Mouse (Mus musculus) forebrain, embryonic 16.5 days (tissue): ENCODE data around the gene Nlrp6. TPM values are rescaled to one million over a fixed set of nuclear protein-coding genes. Genes with fewer than 3 reads are reported as not detected.
"Not testable (repeated sequence)": the region's sequence is repeated elsewhere in the genome, so short reads cannot be mapped to it uniquely, and the experiment has no call there.

Source experiments
- ATAC-seq: fragments of 200-750 bp; cut with Nextera tagmentation; 2 replicates; pipeline ENCODE4 v1.8.0; 2017; ENCODE audit warnings: mild to moderate bottlenecking, moderate library complexity
- H3K27ac ChIP-seq: fragments of 300-500 bp; sonication (generic); 2 replicates; pipeline ENCODE4 v1.5.1; 2014; ENCODE audit warnings: low read length, control low read depth
- H3K27me3 ChIP-seq: fragments of 300-500 bp; sonication (generic); replicated peaks from 2 replicates; pipeline ENCODE4 v1.6.1; 2014; ENCODE audit warnings: low read length; ENCODE audit not compliant: control insufficient read depth, insufficient read depth
- H3K36me3 ChIP-seq: fragments of 300-500 bp; sonication (generic); 2 replicates; pipeline ENCODE4 v1.6.1; 2014; ENCODE audit not compliant: control insufficient read depth, insufficient read depth
- H3K4me1 ChIP-seq: fragments of 300-500 bp; sonication (generic); replicated peaks from 2 replicates; pipeline ENCODE4 v1.6.1; 2014; ENCODE audit warnings: low read length; ENCODE audit not compliant: control insufficient read depth, insufficient read depth
- H3K4me2 ChIP-seq: fragments of 300-500 bp; sonication (generic); 2 replicates; pipeline ENCODE4 v1.6.1; 2014; ENCODE audit warnings: mild to moderate bottlenecking, low read length, control low read depth
- H3K4me3 ChIP-seq: fragments of 300-500 bp; sonication (generic); replicated peaks from 2 replicates; pipeline ENCODE4 v1.5.1; 2014; ENCODE audit warnings: mild to moderate bottlenecking, low read length, control low read depth
- H3K9ac ChIP-seq: fragments of 300-500 bp; sonication (generic); replicated peaks from 2 replicates; pipeline ENCODE4 v1.6.1; 2014; ENCODE audit warnings: low read depth, low read length, control low read depth
- H3K9me3 ChIP-seq: fragments of 300-500 bp; sonication (generic); 2 replicates; pipeline ENCODE4 v1.6.1; 2016; ENCODE audit warnings: low read length; ENCODE audit not compliant: control insufficient read depth
- WGBS: fragments of 180-500 bp; shearing (Covaris S2); extraction: QIAGEN DNeasy Blood & Tissue Kit; methylation state at CpG from one replicate; pipeline ENCODE4 v1.1.7; 2014; 5-methylcytosine and 5-hydroxymethylcytosine counted together
- polyA plus RNA-seq: library from polyadenylated mRNA; unstranded; fragments of >200 nt; fragmentation: Nextera tagmentation; extraction: Ambion mirVana; gene quantifications from 2 replicates; pipeline ENCODE4 v1.2.1, GENCODE M21; 2015

The Nlrp6 gene
- polyA plus RNA-seq, 1 experiment from 2014 or later = 0.68 TPM

DNA sequence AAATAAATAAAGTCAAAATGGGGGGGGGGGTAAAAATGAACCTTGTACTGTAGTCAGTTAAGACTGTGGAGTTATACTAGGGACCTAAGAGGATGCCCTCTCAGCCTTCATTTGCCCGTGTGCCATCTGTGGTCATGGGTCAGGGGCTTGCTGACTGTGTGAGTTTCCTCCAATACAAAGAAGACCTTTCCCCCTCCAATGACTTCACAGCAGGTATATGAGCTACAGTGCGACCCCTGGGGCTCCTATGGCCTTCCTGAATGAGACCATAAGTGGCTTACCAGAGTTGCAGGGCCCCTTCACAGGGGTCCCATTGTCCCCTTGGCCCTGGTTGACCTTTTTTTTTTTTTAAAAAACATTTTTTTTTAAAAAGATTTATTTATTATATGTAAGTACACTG lies 40.7 kb downstream of the Nlrp6 start:
- Histone ChIP-seq H3K27me3 (peaks cover 2% of the 10 kb centered on the region; the same call in 1 of the 2 replicates), H3K27ac (no peak overlapping the region), H3K4me3 (no peak overlapping the region), H3K4me2 (no peak overlapping the region), H3K9ac (no peak overlapping the region), H3K4me1 (peaks cover 2% of the 10 kb centered on the region; the same call in 1 of the 2 replicates), H3K36me3 (no peaks in the 10 kb centered on the region), H3K9me3 (no peaks in the 10 kb centered on the region)
- ATAC-seq = no peak
- WGBS = 57% methylated on average over 2 of the region's 2 CpGs

DNA sequence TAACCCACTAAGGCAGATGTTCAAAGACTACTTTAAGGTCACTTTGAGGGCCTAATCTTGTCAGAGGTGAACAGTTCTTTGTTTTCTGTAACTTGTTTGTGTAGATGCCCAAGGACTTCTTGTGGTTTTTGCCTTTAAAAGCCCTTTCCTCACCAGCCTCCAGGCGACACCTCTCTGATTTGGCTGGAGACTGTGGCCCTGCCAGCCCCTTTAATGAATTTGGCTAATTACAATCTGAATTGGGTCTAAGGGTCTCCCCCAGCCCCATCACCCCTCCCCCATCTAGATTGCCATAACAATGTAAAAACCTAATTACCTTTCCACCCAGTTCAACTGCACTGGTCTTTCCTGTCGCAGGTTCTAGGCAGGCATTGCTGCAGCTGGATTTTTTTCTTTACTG lies 42.0 kb downstream of the Nlrp6 start:
- WGBS = 20% methylated on average over 2 of the region's 2 CpGs
- Histone ChIP-seq H3K4me2 (no peak overlapping the region), H3K4me1 (peaks cover 2% of the 10 kb centered on the region; the same call in 1 of the 2 replicates), H3K36me3 (no peaks in the 10 kb centered on the region), H3K9me3 (no peaks in the 10 kb centered on the region), H3K27me3 (peaks cover 2% of the 10 kb centered on the region; the same call in 1 of the 2 replicates), H3K27ac (no peak overlapping the region), H3K4me3 (no peak overlapping the region), H3K9ac (no peak overlapping the region)
- no peak for ATAC-seq

DNA sequence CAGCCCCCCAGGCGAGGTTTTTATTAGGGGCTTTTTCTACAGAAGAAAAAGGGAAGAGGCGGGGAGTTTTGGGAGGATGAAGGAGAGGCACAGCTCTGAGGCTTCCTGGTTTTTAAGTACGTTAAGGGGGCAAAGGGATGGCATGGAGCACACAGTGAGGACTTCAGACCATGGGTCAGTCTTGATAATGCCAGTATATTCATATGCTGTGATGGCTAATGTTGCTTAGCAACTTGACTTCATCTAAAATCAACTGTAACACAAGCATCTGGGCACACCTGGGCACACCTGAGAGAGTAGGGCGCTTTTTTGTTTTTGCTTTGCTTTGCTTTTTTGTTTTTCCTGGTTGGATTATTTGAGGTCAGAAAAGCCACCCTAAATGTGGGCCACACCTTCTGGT lies 46.2 kb downstream of the Nlrp6 start, which contains the start of gene Ifitm1:
Gene Ifitm1, plus strand, starts transcription at position 301 of the 400 bp plus-strand sequence.
- H3K9me3 ChIP-seq = no peaks in the 10 kb centered on the region
- no peak within 1 kb of the TSS for H3K9ac ChIP-seq
- H3K4me2 ChIP-seq = no peak within 1 kb of the TSS
- no peak for ATAC-seq
- no peaks in the 10 kb centered on the region; the same call in 1 of the 2 replicates for H3K27me3 ChIP-seq
- no peaks in the 10 kb centered on the region for H3K4me1 ChIP-seq
- H3K4me3 ChIP-seq = no peak within 1 kb of the TSS
- H3K27ac ChIP-seq = no peak within 1 kb of the TSS
- WGBS = 84% methylated on average over 4 of the region's 4 CpGs
- H3K36me3 ChIP-seq = no peaks in the 10 kb centered on the region

DNA sequence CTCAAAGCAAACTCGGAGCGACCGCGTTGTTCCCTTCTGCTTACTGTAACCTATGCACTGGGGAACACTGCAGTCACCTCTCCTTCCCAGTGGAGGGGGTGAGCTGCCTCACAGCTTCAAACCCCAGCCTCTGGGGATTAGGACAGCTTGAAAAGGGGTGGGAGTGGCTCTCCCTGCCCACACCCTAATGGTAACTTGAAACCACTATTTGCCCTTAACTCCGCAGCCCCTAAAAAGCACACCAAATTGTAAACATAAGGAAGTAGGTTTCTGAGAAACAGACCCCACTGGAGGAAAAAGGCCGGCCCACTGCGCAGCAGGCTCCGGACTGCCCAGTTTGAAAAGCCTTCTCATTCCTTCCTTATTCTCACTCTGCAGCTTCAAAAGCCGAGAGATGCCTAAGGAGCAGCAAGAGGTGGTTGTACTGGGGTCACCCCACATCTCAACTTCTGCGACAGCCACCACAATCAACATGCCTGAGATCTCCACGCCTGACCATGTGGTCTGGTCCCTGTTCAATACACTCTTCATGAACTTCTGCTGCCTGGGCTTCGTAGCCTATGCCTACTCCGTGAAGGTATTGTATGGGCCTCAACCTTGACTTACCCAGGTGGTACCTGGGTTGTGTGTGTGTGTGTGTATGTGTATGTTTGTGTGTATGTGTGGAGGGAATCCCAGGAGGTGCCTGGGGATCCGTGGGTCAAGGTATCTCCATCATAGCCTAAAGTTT lies 47.3 kb downstream of the Nlrp6 start:
- no peaks in the 10 kb centered on the region for H3K4me1 ChIP-seq
- no peak overlapping the region for H3K4me2 ChIP-seq
- H3K4me3 ChIP-seq = no peak overlapping the region
- no peak overlapping the region for H3K27ac ChIP-seq
- H3K9ac ChIP-seq = no peak overlapping the region
- whole genome bisulfite sequencing = 11% methylated on average over 14 of the region's 14 CpGs
- no peaks in the 10 kb centered on the region; the same call in 1 of the 2 replicates for H3K27me3 ChIP-seq
- no peak for ATAC-seq
- H3K36me3 ChIP-seq = no peaks in the 10 kb centered on the region
- no peaks in the 10 kb centered on the region for H3K9me3 ChIP-seq

DNA sequence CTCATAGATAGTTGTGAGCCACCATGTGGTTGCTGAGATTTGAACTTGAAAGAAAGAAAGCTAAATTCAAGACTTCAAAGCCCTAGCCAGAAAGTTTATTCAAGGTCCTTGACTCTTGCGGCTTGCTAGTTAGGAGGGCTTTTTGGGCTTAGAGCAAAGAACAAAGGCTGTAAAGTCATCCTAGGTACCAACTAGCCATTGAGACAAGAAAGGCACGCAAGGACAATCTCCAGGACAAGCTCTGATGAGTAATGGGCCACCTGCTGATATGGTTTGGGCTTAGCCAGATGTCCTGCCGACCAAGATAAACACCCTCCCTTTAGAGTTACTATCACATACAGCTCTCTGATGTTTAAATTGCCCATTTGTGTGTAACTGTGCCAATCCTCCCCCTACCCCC lies 48.0 kb downstream of the Nlrp6 start:
- not testable (repeated sequence) for H3K9me3 ChIP-seq, H3K4me3 ChIP-seq, H3K4me1 ChIP-seq, H3K9ac ChIP-seq, H3K27me3 ChIP-seq, H3K4me2 ChIP-seq, H3K36me3 ChIP-seq, H3K27ac ChIP-seq, ATAC-seq
- WGBS = 25% methylated on average over 3 of the region's 3 CpGs

DNA sequence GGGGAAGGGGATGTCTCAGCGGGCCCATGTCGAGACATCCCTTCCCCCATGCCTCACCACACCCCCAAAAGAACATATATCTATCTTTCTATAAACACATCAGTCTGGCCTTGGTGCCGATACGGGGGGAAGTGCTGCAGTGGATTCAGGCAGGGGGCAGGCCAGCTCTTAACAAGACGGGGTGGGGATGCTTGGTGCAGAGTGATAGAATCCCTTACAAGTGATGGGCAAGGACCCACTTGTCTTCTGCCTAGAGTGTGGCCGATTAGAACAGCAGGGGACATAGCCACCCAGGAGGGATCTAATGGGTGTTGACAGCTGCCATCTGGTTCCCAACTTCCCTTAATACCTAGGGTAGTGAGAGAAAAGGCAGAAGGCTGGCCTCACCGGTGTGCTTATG lies 50.2 kb downstream of the Nlrp6 start:
- Histone ChIP-seq H3K4me1 (no peaks in the 10 kb centered on the region), H3K4me2 (no peak overlapping the region), H3K27ac (no peak overlapping the region), H3K4me3 (no peak overlapping the region), H3K9ac (no peak overlapping the region), H3K36me3 (no peaks in the 10 kb centered on the region), H3K27me3 (no peaks in the 10 kb centered on the region), H3K9me3 (no peaks in the 10 kb centered on the region)
- WGBS = 54% methylated on average over 7 of the region's 7 CpGs
- ATAC-seq = no peak

DNA sequence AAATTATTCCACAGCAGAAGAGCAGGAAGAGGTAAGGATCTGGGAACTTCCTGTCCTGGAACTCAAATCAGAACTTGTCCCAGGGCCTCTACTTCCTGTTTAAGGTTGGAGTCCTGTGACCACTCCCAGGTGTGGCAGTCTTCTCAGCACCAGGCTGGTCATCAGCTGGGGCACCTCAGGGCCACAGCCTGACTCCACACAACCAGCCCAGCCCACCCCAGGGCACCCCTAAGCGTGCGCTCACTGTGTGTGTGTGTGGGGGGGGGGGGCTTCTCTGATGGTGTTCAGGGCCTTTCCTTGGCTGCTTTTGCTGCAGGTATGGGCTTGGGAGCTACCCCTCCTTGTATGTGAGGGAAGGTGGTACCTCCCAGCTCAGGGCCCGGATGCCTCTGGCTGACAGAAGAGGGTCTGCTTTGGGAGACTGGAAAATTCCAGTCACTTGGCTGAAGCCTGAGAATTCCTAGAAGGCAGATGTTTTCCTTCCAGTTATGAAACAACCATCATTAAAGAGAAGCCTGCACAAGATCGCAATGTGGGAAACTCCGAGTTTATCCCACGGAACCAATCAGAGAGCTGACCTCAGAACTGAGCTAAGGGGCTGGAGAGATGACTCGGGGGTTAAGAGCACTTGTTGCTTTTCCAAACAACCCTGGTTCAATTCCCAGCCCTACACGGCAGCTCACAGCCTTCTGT lies 50.9 kb downstream of the Nlrp6 start:
- WGBS = 84% methylated on average over 8 of the region's 8 CpGs
- H3K36me3 ChIP-seq = no peaks in the 10 kb centered on the region
- ATAC-seq = no peak

DNA sequence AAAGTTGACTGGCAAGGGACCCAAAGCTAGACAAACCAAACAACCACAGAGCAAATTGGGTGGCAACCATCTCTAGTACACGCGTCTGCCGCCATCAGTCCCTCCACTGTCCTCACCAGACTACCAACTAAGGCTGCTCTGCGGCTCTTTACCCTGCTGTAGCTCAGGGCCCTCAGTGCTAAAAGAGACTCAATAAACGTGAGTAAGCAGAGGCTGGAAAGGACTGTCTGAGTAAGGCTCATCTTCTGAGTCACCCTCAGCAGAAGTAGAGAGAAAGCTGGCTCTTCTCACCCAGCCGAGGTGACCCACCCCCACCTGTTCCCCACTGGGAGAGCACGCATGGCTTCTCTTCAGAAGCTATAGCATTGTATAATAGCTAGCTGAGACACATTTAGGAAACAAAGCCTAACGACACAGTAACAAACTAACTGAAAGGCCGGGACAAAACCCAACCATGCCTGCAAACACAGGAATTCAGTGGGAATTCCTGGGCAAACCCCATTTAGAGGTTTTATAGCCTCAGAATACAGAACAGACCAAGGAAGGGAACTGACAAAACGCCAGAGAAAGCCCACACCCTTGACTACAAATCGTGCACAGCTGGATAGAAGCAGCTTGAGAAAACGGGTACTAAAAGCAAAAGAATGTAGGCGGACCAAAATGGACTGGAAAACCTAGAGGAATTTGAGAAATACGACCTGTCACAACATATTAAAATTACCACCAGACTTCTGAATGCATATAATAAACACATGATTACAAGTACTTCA lies 52.9 kb downstream of the Nlrp6 start:
- H3K27ac ChIP-seq = no peak overlapping the region
- H3K4me1 ChIP-seq = no peaks in the 10 kb centered on the region
- no peaks in the 10 kb centered on the region for H3K9me3 ChIP-seq
- H3K4me2 ChIP-seq = no peak overlapping the region
- ATAC-seq = no peak
- H3K9ac ChIP-seq = no peak overlapping the region
- WGBS = 17% methylated on average over 14 of the region's 14 CpGs
- no peak overlapping the region for H3K4me3 ChIP-seq
- no peaks in the 10 kb centered on the region for H3K36me3 ChIP-seq
- H3K27me3 ChIP-seq = no peaks in the 10 kb centered on the region

More for the DNA sequence above, 50.9 kb downstream of the Nlrp6 start:
- no peaks in the 10 kb centered on the region for H3K27me3 ChIP-seq
- H3K4me2 ChIP-seq = no peak overlapping the region
- no peak overlapping the region for H3K9ac ChIP-seq
- H3K27ac ChIP-seq = no peak overlapping the region
- H3K9me3 ChIP-seq = no peaks in the 10 kb centered on the region
- H3K4me1 ChIP-seq = no peaks in the 10 kb centered on the region
- H3K4me3 ChIP-seq = no peak overlapping the region

DNA sequence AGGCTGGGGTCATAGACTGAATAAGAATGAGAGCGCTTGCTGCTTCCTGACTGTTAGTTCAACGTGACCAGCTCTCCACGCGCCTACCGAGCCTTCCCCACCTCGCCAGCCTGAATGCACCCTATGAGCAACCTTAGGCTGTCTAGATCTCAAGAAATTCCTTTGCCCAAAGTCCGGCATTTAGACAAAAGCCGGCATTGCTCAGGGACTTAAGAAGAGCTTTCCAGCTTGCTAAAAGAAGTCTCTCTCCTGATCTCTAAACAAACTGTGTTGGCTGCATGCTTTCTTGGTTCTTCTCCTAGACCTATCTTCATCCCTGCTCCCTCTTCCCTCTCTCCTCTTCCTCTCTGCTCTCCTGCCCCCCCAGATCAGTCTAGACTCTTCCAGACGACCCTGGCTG lies 54.2 kb downstream of the Nlrp6 start:
- no peak overlapping the region for H3K4me3 ChIP-seq
- no peak overlapping the region for H3K9ac ChIP-seq
- no peak overlapping the region for H3K4me2 ChIP-seq
- H3K4me1 ChIP-seq = no peaks in the 10 kb centered on the region
- H3K27me3 ChIP-seq = no peaks in the 10 kb centered on the region
- no peak overlapping the region for H3K27ac ChIP-seq
- ATAC-seq = no peak
- WGBS = 13% methylated on average over 9 of the region's 9 CpGs
- H3K9me3 ChIP-seq = no peaks in the 10 kb centered on the region
- no peaks in the 10 kb centered on the region for H3K36me3 ChIP-seq
